In the genomic region with DNA sequence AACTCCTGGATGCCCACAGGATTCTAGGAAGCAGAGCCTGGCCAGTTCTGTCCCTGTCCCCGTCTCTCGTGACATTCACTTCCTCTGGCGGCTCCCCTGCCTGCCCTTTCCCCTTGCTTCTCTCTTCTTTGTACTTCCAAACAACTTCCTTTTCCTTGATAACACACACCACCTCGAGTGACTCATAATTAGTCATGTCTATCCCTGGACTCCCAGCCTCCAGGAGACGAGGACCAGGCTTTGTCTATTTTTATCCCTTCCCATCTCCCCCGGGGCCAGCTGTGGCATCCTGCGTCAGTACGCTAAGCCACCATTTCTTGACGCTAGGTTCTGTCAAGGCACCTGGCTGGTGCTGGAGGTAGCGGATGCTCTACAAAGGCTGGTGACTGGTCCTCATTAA, we compare ENCODE assay signal across 9 mouse cellular contexts. TPM values are rescaled to one million over a fixed set of nuclear protein-coding genes. Genes with fewer than 3 reads are reported as not detected.
DNase-seq lines count a peak whose midpoint lies in the region; ATAC-seq and TF ChIP-seq lines count a peak whose summit lies in the region.
"Had no signal": no experiment of that assay in that cellular context is flagged by ENCODE, and none has a peak within 500 bp of the region (broad histone marks: within the 10 kb centered on the region; RNA-seq: fewer than 3 reads in every experiment).

No protein-coding gene starts in this region.

- no peaks in the 10 kb centered on the region for H3K36me3 ChIP-seq in C2C12 (ENCODE audit: control insufficient read depth, insufficient read depth)
- no peaks in the 10 kb centered on the region for H3K36me3 ChIP-seq in kidney, embryonic 14.5 days (ENCODE audit: control insufficient read depth, insufficient read depth, low read length)
- H3K36me3 ChIP-seq in small intestine, adult 2 months (ENCODE audit: control insufficient read depth, insufficient read depth, low read length) = no peaks in the 10 kb centered on the region

- no peaks in the 10 kb centered on the region for H3K9me3 ChIP-seq in kidney, embryonic 14.5 days (ENCODE audit: control insufficient read depth, low read length)

- H3K79me2 ChIP-seq in C2C12 (ENCODE audit: control insufficient read depth, insufficient read depth) = peaks cover 46% of the 10 kb centered on the region

- H3ac ChIP-seq in C2C12 (ENCODE audit: control insufficient read depth, insufficient read length, low read depth) = peak overlapping the region; percentile 3

- WGBS in kidney, embryonic 14.5 days = 30% methylated on average over 10 of the region's 10 CpGs
- WGBS in small intestine, adult 2 months = 25% methylated on average over 10 of the region's 10 CpGs

- H3K79me3 ChIP-seq in C2C12 (ENCODE audit: low read depth) = peaks cover 8% of the 10 kb centered on the region

- H3K27me3 ChIP-seq in C2C12 (ENCODE audit: control insufficient read depth, insufficient read depth, insufficient read length) = no peaks in the 10 kb centered on the region
- H3K27me3 ChIP-seq in kidney, embryonic 14.5 days (ENCODE audit: control insufficient read depth, insufficient read depth, low read length) = no peaks in the 10 kb centered on the region
- no peaks in the 10 kb centered on the region for H3K27me3 ChIP-seq in small intestine, adult 2 months (ENCODE audit: control insufficient read depth, insufficient read depth, low read length)

- no peak overlapping the region for H3K27ac ChIP-seq in kidney, embryonic 14.5 days (ENCODE audit: low read depth, low read length)
- peak overlapping the region; percentile 39 for H3K27ac ChIP-seq in small intestine, adult 2 months (ENCODE audit: insufficient read depth, low read depth, low read length)

- peak; percentile 52 for DNase-seq in embryo, embryonic 10 days (ENCODE audit: low spot score)
- no peak for DNase-seq in embryo, embryonic 9.5 days (ENCODE audit: extremely low spot score)
- DNase-seq in heart, adult 11 months = peak; percentile 98
- DNase-seq in layer of hippocampus, adult 9-10 months (ENCODE audit: low spot score) = no peak
- no peak for DNase-seq in layer of hippocampus, postnatal 36 days

- no peaks in the 10 kb centered on the region for H3K4me1 ChIP-seq in kidney, embryonic 14.5 days (ENCODE audit: control insufficient read depth, insufficient read depth, low read length)
- H3K4me1 ChIP-seq in small intestine, adult 2 months (ENCODE audit: control insufficient read depth, insufficient read depth, insufficient read length, low read length) = peaks cover 14% of the 10 kb centered on the region

- H3K4me2 ChIP-seq in kidney, embryonic 14.5 days (replicated peaks; ENCODE audit: low read depth, low read length) = no peak overlapping the region

- 0 out of 2 replicates have a peak, but pooled peaks have one; percentile 22 for ATAC-seq in kidney, embryonic 14.5 days (ENCODE audit: low FRiP score, low TSS enrichment)

- TF ChIP-seq POLR2A in small intestine, adult 2 months (IDR thresholded peaks at IDR 0.05; ENCODE audit: low read depth, low read length) = peak; percentile 63; the same call in 1 of the 2 replicates

- TF ChIP-seq CTCF in C2C12 (IDR thresholded peaks at IDR 0.05; ENCODE audit: control insufficient read depth, insufficient read depth, insufficient read length) = no peak
- TF ChIP-seq CTCF in small intestine, adult 2 months (IDR thresholded peaks at IDR 0.05; ENCODE audit: extremely low read depth, insufficient read length, insufficient replicate concordance, low read depth, low read length) = no peak

- no peak overlapping the region for H3K4me3 ChIP-seq in C2C12 (ENCODE audit: insufficient read depth, poor library complexity, severe bottlenecking)
- no peak overlapping the region for H3K4me3 ChIP-seq in kidney, embryonic 14.5 days (ENCODE audit: low read length)
- no peak overlapping the region for H3K4me3 ChIP-seq in small intestine, adult 2 months (ENCODE audit: low read depth, low read length)
- H3K4me3 ChIP-seq: erythroblast, embryonic 14.5 days had no signal

- no peak overlapping the region for H3K9ac ChIP-seq in kidney, embryonic 14.5 days (ENCODE audit: low read depth, low read length)

TF ChIP-seq in C2C12, 6 proteins besides CTCF, POLR2A, EP300 and RAD21:
- TF ChIP-seq MYOD1 (IDR thresholded peaks at IDR 0.05; ENCODE audit: control insufficient read depth, insufficient read length, low read depth) (peak; percentile 61), FOSL1 (IDR thresholded peaks at IDR 0.05; ENCODE audit: insufficient read depth, low read length, poor library complexity, severe bottlenecking) (peak; percentile 90), MAX (IDR thresholded peaks at IDR 0.05) (peak; percentile 62), USF1 (IDR thresholded peaks at IDR 0.05; ENCODE audit: low read depth) (no peak)

RNA-seq across cellular contexts. Expression of a gene that starts 15.9 kb away (rescaled TPM):
- polyA plus RNA-seq in C2C12 (2012; fragmentation: generic; extraction: Trizol) = 3.9 TPM
- 2.6 and 5.2 TPM in 2 replicates for polyA plus RNA-seq in kidney, embryonic 14.5 days (2014; fragmentation: Nextera tagmentation; extraction: Ambion mirVana)
- polyA plus RNA-seq in small intestine, adult 2 months (2012; rRNA removed) = 4.0 and 7.1 TPM in 2 replicates
- total RNA-seq in layer of hippocampus, postnatal 36 days (2021) = 10 to 100 TPM; 48.2 to 62.2 TPM

RNA-seq across cellular contexts. Expression of a gene that starts 16.4 kb away (rescaled TPM):
- 46.8 TPM for polyA plus RNA-seq in C2C12 (2012; fragmentation: generic; extraction: Trizol)
- 71.0 and 82.1 TPM in 2 replicates for polyA plus RNA-seq in kidney, embryonic 14.5 days (2014; fragmentation: Nextera tagmentation; extraction: Ambion mirVana)
- polyA plus RNA-seq in small intestine, adult 2 months (2012; rRNA removed) = 16.7 and 29.0 TPM in 2 replicates
- 10 to 100 TPM; 29.0 to 32.8 TPM for total RNA-seq in layer of hippocampus, postnatal 36 days (2021)

RNA-seq across cellular contexts. Expression of a gene that starts 36.1 kb away (rescaled TPM):
- 0.01 TPM for polyA plus RNA-seq in C2C12 (2012; fragmentation: generic; extraction: Trizol)
- 0.18 and 0.26 TPM in 2 replicates for polyA plus RNA-seq in kidney, embryonic 14.5 days (2014; fragmentation: Nextera tagmentation; extraction: Ambion mirVana)
- polyA plus RNA-seq in small intestine, adult 2 months (2012; rRNA removed) = not detected in 2 replicates
- not detected for total RNA-seq in layer of hippocampus, postnatal 36 days (2021)
- polyA plus RNA-seq: erythroblast, embryonic 14.5 days had no signal

Comparison
In these comparisons a context has a peak if more than half of its experiments do, and no peak if none do; other contexts are left out.
1. DNase-seq: peak in embryo, embryonic 10 days (single experiment) and heart, adult 11 months (single experiment); none in embryo, embryonic 9.5 days (single experiment), layer of hippocampus, adult 9-10 months (single experiment) and layer of hippocampus, postnatal 36 days (0 of 2).